Mouse (Mus musculus) lung, postnatal 0 days (tissue): ENCODE data around the gene Fam155a. TPM values are rescaled to one million over a fixed set of nuclear protein-coding genes. Genes with fewer than 3 reads are reported as not detected.

Source experiments
- ATAC-seq: fragments of 200-750 bp; cut with Nextera tagmentation; 2 replicates; pipeline ENCODE4 v1.8.0; 2017; ENCODE audit warnings: moderate library complexity
- DNase-seq: peaks from one replicate; pipeline ENCODE4 v3.0.0-alpha.2; 2016; ENCODE audit warnings: low spot score
- H3K27ac ChIP-seq: fragments of 300-500 bp; sonication (generic); 2 replicates; pipeline ENCODE4 v1.5.1; 2014; ENCODE audit warnings: antibody characterized with exemption, mild to moderate bottlenecking, low read length, mixed read lengths
- H3K27me3 ChIP-seq: fragments of 300-500 bp; sonication (generic); replicated peaks from 2 replicates; pipeline ENCODE4 v1.6.1; 2014; ENCODE audit warnings: low read length, mixed read lengths; ENCODE audit not compliant: insufficient read depth
- H3K36me3 ChIP-seq: fragments of 300-500 bp; sonication (generic); 2 replicates; pipeline ENCODE4 v1.6.1; 2014; ENCODE audit warnings: low read length, mixed read lengths; ENCODE audit not compliant: insufficient read depth
- H3K4me1 ChIP-seq: fragments of 300-500 bp; sonication (generic); 2 replicates; pipeline ENCODE4 v1.6.1; 2014; ENCODE audit warnings: antibody characterized with exemption, low read depth, low read length, mixed read lengths; ENCODE audit not compliant: insufficient read depth
- H3K4me2 ChIP-seq: fragments of 300-500 bp; sonication (generic); replicated peaks from 2 replicates; pipeline ENCODE4 v1.6.1; 2014; ENCODE audit warnings: low read depth, mild to moderate bottlenecking, low read length, moderate library complexity, mixed read lengths
- H3K4me3 ChIP-seq: fragments of 300-500 bp; sonication (generic); 2 replicates; pipeline ENCODE4 v1.5.1; 2014; ENCODE audit warnings: low read depth, low read length
- H3K9ac ChIP-seq: fragments of 300-500 bp; sonication (generic); replicated peaks from 2 replicates; pipeline ENCODE4 v1.6.1; 2014; ENCODE audit warnings: low read depth, mild to moderate bottlenecking
- H3K9me3 ChIP-seq: fragments of 300-500 bp; sonication (generic); 2 replicates; pipeline ENCODE4 v1.6.1; 2016; ENCODE audit warnings: low read length, mixed read lengths
- CTCF ChIP-seq: IDR thresholded peaks from 2 replicates; pipeline ENCODE4 v1.5.1; 2016; ENCODE audit warnings: antibody characterized with exemption, mild to moderate bottlenecking
- EP300 ChIP-seq: IDR thresholded peaks from 2 replicates; pipeline ENCODE4 v1.6.1; 2016; ENCODE audit warnings: antibody characterized with exemption, mild to moderate bottlenecking, control low read depth
- whole genome bisulfite sequencing: fragments of 180-500 bp; shearing (Covaris S2); extraction: QIAGEN DNeasy Blood & Tissue Kit; methylation state at CpG from one replicate; pipeline ENCODE4 v1.1.7; 2014; 5-methylcytosine and 5-hydroxymethylcytosine counted together
- polyA plus RNA-seq: library from polyadenylated mRNA; unstranded; fragments of >200 nt; fragmentation: Nextera tagmentation; extraction: Ambion mirVana; gene quantifications from 2 replicates; pipeline ENCODE4 v1.2.1, GENCODE M21; 2015

The Fam155a gene
- polyA plus RNA-seq, 1 experiment from 2014 or later = 0.11 TPM

- Histone ChIP-seq H3K27ac (no peak overlapping the region), H3K4me3 (no peak overlapping the region), H3K9me3 (no peaks in the 10 kb centered on the region), H3K27me3 (no peaks in the 10 kb centered on the region), H3K9ac (no peak overlapping the region), H3K4me2 (no peak overlapping the region), H3K4me1 (no peaks in the 10 kb centered on the region), H3K36me3 (no peaks in the 10 kb centered on the region)
- no peak for TF ChIP-seq EP300
- TF ChIP-seq CTCF = no peak
- ATAC-seq (no peak), DNase-seq (no peak)
- WGBS = 53% methylated on average over 5 of the region's 5 CpGs
Observed at GRCm38 (mm10) chr8:9482565-9482964, 288.4 kb downstream of the Fam155a start.

GRCm38 (mm10) chr8:9471290-9471689 is 299.7 kb downstream of the Fam155a start:
- no peak overlapping the region for H3K9ac ChIP-seq
- DNase-seq = no peak
- H3K27me3 ChIP-seq = no peaks in the 10 kb centered on the region
- no peak overlapping the region for H3K4me3 ChIP-seq
- no peaks in the 10 kb centered on the region for H3K9me3 ChIP-seq
- ATAC-seq = no peak
- H3K4me1 ChIP-seq = no peaks in the 10 kb centered on the region
- 54% methylated on average over 5 of the region's 5 CpGs for WGBS
- no peak overlapping the region for H3K27ac ChIP-seq
- TF ChIP-seq EP300 (no peak), CTCF (no peak)
- H3K36me3 ChIP-seq = no peaks in the 10 kb centered on the region
- no peak overlapping the region for H3K4me2 ChIP-seq

DNA sequence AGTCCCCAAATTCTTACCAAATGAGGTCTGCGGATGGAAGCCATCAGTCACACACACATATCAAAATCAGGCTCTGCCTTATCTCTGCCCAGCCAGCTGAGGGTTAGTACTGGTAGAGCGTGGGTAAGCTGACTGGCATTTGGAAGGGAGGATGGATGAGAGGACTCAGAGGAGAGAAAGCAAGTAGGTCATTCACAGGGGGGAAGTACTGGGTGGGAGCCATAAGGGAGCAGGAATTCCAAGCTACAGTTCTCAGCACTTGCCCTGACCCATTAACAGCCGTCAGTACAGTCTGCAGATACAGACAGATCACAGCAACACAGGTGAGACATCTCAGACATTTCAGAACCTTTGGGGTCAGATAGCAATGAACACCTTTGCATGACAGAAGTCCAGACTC is 300.8 kb downstream of the Fam155a start:
- TF ChIP-seq CTCF = no peak
- no peak for TF ChIP-seq EP300
- 56% methylated on average over 3 of the region's 3 CpGs for WGBS
- H3K9me3 ChIP-seq = no peaks in the 10 kb centered on the region

DNA sequence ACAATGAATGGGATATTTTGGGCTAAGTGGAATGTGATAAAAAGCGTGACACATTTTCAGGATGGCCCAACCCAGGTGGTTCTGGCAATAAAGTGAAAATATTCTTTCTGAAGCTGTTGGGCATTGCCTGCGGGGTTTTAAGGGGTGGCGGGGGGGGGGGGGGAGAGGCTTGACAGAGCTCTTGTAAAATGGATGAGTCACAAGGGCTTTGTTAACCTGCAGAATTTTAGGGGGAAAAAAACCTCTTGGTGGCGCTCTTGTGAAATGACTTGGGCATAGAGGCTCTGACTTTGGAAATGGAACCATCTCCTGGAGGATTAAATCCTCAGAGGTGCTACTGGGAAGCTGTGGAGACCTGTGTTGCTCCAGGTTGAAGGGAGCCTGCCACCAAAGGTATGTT is 309.9 kb downstream of the Fam155a start:
- Histone ChIP-seq H3K4me3 (no peak overlapping the region), H3K9me3 (no peaks in the 10 kb centered on the region), H3K9ac (no peak overlapping the region), H3K4me1 (no peaks in the 10 kb centered on the region), H3K27me3 (no peaks in the 10 kb centered on the region), H3K4me2 (no peak overlapping the region), H3K27ac (no peak overlapping the region), H3K36me3 (no peaks in the 10 kb centered on the region)
- 59% methylated on average over 3 of the region's 4 CpGs for WGBS
- ATAC-seq = no peak
- no peak for TF ChIP-seq CTCF
- no peak for TF ChIP-seq EP300
- DNase-seq = no peak

More for the DNA sequence above, 300.8 kb downstream of the Fam155a start:
- Histone ChIP-seq H3K4me3 (no peak overlapping the region), H3K9ac (no peak overlapping the region), H3K27ac (no peak overlapping the region), H3K4me1 (no peaks in the 10 kb centered on the region), H3K36me3 (no peaks in the 10 kb centered on the region), H3K4me2 (no peak overlapping the region), H3K27me3 (no peaks in the 10 kb centered on the region)
- no peak for DNase-seq
- no peak for ATAC-seq

DNA sequence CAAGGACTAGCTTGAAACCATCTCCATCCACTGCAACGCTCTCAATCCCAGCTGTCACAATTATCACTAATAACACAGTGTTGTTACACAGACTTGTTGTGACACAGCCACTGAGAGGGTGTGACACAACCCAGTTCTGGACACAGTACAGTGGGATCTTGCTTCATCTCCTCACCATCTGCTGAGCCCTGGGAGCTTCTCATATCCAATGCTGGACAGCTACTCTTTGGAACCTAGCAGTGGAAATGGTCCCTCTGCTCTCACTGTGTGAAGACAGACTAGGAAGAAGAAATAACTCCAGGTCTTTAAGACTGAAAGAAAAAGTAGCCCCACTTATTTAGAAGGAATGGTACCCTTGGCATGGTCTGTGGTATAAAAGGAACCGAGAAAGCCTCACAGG is 310.3 kb downstream of the Fam155a start:
- ATAC-seq (no peak), DNase-seq (no peak)
- 66% methylated on average over 2 of the region's 2 CpGs for WGBS
- Histone ChIP-seq H3K27ac (no peak overlapping the region), H3K9ac (no peak overlapping the region), H3K9me3 (no peaks in the 10 kb centered on the region), H3K4me2 (no peak overlapping the region), H3K27me3 (no peaks in the 10 kb centered on the region), H3K4me1 (no peaks in the 10 kb centered on the region), H3K4me3 (no peak overlapping the region), H3K36me3 (no peaks in the 10 kb centered on the region)
- TF ChIP-seq EP300 (no peak), CTCF (no peak)

DNA sequence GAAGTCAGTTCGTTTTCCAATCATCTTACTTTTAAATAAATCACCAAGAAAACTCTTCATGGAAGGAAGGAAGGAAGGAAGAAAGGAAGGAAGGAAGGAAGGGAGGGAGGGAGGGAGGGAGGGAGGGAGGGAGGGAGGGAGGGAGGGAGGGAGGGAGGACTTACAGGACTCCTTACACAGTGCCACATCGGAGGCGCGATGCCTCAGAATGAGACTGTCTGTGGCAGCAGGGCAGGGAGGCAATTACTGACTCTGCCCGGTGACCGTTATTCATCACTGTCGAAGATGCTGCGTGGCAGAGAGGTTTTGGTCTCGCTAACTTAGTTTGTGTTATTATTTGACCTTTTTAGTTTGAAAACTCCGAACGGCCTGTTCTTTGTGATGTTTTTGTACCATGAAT is 312.3 kb downstream of the Fam155a start:
- no peaks in the 10 kb centered on the region for H3K4me1 ChIP-seq
- no peaks in the 10 kb centered on the region for H3K36me3 ChIP-seq
- no peak overlapping the region for H3K4me2 ChIP-seq
- H3K9ac ChIP-seq = no peak overlapping the region
- TF ChIP-seq EP300 = no peak
- no peak for TF ChIP-seq CTCF
- H3K27ac ChIP-seq = no peak overlapping the region
- DNase-seq (no peak), ATAC-seq (no peak)
- 41% methylated on average over 11 of the region's 11 CpGs for WGBS
- no peak overlapping the region for H3K4me3 ChIP-seq
- no peaks in the 10 kb centered on the region for H3K27me3 ChIP-seq
- no peaks in the 10 kb centered on the region for H3K9me3 ChIP-seq

DNA sequence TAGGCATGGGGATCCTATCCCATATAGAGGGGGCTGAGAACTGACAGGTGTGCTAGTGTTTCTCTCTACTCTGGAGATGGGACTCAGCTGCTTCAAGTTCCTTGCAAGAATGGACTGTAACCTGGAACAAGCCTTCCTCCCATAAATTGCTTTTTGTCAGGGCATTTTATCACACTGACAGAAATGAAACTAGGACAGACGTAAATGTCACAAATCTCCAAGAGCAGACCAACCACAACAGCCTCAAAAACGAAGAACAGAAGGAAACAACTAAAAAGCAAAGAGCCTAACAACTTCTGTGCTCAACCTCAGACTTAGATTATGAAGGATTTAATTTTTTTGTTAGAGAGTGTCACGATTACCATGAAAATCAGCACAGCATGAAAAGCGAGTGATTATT is 315.8 kb downstream of the Fam155a start:
- no peak for DNase-seq
- WGBS = 75% methylated on average over 4 of the region's 4 CpGs
- H3K4me2 ChIP-seq = no peak overlapping the region

More for the DNA sequence above, 315.8 kb downstream of the Fam155a start:
- no peaks in the 10 kb centered on the region for H3K36me3 ChIP-seq
- no peak overlapping the region for H3K4me3 ChIP-seq
- no peak for ATAC-seq
- no peaks in the 10 kb centered on the region for H3K4me1 ChIP-seq
- no peak overlapping the region for H3K9ac ChIP-seq
- H3K9me3 ChIP-seq = no peaks in the 10 kb centered on the region
- TF ChIP-seq EP300 = no peak
- no peak for TF ChIP-seq CTCF
- no peaks in the 10 kb centered on the region for H3K27me3 ChIP-seq
- H3K27ac ChIP-seq = no peak overlapping the region
